Mouse (Mus musculus): ENCODE data around the gene Med16.
"Not testable (repeated sequence)": the region's sequence is repeated elsewhere in the genome, so short reads cannot be mapped to it uniquely, and the experiment has no call there.

Med16 gene

DNA sequence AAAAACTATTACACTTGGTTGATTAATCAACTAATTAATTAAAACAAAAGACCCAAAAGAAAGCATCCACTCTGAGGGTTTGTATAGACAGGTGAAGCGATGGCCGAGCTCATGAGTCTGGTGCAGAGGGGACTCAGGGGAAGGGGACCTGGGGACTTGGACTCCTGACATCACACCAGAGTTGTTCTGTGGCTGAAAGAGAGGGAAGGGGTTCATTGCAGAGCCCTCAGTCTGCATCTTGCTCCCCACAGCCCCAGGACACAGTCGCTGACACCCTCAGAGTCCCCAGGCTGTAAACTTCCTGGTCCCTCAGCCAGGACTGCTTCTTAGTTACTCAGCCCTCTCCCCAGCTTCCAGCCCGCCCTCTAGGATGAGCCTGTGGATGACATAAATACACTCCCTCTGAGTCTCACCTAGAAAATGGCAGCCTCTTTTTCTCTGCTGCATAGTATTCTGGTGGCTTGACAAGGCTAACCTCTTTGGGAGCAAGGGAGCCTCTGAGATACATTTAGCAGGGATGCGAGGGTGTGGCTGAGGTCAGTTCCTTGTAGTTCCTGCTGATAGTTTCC, 8.9 kb upstream of the Med16 start:
- no peak for DNase-seq (ENCODE audit: low spot score)

DNA sequence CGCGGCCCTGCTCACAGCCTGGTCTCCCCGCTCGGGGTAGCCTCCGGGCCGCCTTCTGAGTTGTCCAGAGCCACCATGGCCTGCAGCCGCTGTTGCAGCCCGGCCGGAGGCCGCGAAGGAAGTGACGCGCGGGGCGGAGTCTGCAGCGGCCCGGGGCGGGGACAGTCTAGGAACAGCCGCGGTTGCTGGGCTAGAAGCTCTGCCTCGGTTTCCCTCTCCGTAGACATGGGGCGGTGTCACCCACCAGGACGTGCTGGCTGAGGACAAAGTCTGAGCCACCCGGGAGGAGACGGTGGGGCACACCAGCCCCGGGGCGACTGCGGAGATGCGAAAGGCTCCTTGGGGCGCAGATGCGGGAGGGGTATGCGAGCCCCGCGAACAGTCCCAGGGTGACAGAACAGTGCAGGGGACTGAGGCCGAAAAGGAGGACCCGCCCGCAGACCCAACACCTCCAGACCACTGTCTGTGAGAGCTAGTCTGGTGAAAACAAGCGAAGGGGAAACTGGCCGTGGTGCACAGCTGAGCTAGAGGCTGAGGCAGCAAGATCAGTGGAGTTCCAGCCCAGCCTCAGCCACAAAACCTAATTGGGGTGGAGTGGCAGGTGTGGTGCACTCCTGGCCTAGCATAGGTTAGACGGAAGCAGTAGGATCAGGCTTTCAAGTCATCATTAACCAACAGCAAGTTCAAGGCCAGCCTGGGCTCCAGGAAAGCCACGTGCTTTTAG, 8.2 kb upstream of the Med16 start, which contains the start of gene Kiss1r:
TSS of gene Kiss1r (plus strand) at position 164 of the 724 bp plus-strand sequence.
- peak; percentile 65 for DNase-seq (ENCODE audit: low spot score)

DNA sequence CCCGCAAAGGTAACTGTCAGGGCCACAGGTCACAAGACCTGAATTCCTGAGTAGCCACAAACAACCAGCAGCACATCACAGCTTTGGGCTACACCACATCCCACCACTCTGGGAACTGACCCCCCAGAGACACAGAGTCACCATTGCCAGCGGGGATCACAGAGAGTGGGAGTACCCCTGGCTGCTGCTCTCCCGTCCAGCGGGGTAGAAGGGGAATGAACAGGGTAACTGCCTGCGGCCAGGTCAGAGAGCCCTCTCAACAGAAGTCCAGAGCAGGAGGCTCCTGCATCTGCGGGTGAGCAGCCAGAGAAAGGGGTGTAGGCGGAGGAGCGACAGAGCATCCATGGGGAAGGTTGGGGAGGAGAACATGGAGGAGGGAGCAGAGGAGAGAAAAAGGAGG, 7.4 kb upstream of the Med16 start:
- DNase-seq (ENCODE audit: low spot score) = no peak

DNA sequence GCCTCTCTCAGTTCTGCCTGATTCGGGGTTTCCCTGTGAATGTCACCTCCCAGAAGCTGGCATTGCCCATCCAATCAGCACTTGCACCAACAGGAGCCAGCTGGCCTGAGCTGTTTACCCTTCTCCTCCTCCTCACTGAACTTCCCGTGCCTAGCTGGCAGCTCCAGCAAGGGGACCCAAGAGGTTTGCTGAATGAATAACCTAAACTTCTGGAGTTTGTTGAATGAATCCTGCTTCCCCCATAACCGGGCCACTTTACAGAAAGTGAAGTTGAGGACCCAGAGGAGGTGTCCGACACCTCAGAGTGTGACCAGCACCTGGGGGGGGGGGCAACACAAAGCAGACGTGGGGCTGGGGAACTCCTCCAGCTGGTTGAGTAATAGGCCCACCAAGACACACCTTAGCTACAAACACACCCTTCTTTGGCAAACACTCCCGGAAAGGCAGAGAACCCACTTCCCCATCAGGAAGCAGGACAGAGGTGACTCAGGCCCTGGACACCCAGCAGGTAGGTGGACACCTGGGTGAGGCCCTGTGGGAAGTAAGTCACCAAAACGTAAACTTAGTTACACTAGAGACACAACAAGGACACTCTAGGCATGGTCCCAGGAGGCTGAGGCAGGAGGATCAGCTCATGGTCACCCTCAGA, 6.3 kb upstream of the Med16 start:
- no peak for DNase-seq (ENCODE audit: low spot score)

DNA sequence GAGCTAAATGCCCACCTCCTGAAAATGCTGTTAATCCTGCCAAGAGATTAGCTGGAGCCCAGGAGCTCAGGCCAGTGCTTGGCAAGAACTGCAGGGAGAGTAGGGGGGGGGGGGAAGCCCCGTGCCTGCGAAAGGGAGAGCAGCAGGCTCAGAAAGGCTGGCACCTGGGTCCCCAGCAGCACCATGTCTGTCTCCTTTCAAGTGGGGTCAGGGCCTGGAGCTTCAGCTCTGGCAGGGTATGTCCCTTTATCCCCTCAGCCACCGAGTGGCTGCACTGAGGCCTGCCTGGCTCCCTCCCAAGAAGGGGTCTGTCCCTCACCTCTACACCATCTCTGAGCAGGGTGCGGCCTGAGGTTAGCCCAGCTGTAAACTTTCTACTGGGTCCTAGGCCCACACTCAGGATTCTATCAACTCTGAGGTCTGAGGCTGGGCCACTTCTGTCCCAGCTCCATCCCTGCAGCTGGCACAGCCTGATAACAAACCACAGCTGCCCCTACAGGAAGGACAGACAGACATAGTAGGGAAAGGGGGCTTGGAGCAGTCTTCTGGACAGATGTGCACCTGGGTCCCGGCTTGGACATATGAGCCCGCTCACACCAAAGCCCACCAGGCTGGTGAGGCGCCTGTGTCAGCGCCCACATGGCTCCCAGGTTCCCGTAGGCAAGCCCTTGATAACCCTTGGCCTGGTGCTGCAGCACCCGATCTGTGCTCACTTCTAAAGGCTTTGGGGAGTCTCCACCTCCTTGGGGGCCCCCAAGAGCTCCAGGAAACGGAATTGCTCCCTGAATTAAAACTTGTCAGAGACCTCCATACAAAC, 5.6 kb upstream of the Med16 start:
- no peak for DNase-seq (ENCODE audit: low spot score)

DNA sequence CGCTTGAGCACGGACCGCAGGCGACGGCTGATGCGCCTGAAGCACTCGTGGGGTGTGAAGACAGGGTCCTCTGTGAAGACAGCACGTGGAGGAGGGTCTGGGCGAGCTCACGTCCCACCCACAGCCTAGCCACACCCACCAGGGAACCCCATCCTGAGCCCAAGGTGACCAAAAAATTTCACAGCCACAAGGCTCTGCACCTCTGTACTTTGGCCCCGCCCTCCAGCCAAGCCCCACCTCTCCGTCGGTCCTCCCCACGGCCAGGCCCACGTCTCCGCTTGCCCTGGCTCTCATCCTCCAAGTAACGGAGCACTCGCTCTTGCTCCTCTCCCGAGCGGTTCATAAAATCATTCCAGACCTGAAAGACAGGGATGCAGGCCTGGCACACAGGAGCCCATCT, 3.7 kb upstream of the Med16 start:
- DNase-seq (ENCODE audit: low spot score) = no peak

DNA sequence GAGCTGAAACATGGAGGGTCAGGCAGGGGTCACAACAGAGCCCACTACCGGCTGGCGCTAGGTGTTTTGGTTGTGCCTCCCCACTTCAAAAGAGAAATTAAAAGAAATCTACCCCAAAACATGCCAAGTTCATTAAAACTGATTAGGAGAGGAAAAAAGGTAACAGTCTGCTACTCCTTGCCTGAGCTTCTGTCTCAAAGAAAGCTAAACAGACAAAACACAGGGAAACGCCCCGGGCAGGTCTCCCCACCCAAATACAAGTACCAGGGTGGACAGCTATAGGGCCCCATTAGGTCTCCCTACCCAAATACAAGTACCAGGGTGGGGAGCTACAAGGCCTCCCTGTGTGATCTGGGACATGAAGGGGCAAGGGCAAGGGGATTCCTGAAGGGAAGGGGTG, 1.8 kb upstream of the Med16 start, which contains the start of gene Gm26602:
TSS of gene Gm26602 (plus strand) at position 301 of the 400 bp plus-strand sequence.
- DNase-seq (ENCODE audit: low spot score) = no peak

DNA sequence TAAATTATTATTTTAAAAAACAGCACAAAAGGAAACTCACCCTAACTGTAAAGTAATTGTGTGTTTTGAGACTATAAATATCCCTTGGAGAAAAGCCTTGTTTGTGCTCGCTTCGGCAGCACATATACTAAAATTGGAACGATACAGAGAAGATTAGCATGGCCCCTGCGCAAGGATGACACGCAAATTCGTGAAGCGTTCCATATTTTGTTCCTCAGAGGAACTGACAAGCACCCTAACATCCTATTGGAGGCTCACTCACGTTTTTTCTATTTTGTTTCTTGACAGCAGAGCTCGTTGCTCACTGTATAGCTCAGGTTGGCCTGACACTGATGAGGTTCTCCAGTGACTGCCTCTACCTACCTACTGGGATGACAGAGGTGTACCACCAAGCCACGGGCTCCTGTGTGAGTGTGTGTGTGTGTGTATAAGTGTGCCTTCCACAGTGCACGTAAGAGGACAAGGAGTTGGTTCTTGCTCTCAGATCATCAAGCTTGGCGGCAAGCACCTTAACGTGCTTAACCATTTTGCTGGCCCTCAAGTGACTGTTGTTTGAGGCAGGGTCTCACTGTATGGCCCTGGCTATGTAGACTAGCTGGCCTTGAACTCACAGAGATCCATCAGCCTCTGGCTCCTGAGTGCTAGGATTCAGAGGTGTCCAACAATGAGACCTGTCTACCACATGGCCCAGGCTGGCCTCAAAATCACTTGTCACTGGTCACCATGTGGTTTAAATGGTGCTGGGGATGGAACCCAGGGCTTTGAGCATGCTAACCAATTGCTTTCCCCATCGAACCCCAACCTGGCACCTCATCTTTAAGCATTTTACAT, 584 bp upstream of the Med16 start:
- peak; percentile 79 for DNase-seq (ENCODE audit: low spot score)

DNA sequence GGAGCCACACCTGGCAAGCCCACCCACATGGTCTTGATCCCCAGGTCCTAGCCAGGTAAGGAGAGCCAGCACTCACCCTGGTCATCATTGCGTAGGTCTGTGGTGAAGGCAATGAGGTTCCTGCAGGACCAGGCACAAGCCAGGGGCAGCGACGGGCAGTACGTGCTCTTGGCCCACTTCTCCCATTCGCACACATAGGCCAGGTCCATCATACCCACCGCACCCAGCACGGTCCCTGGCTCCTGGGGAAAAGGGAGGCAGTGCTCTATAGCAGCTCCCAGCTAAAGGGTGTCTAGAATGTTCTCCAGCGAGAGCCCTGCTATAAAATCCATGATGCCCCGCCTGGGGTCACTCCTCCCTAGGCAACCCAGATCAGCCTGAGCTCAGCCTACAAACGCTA, 1.3 kb downstream of the Med16 start:
- no peak for DNase-seq (ENCODE audit: low spot score)

DNA sequence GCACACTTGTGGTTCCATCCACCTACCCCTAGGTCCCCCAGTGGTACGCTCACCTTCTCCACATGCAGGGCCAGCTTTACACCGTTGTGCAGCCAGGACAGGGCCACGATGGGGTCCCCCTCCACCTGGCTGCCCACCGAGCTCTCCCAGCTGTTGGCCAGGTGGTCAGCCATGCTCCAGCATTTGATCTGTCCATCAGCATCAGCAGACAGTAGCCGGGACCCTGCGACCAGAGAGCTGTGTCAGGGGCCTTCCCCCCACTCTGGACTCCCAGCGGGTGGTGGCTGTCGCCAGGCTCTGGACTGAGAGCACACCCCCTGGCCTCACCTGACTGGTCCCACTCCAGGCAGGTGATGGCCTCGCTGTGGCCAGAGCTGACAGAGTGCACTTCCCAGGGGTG, 2.0 kb downstream of the Med16 start:
- DNase-seq (ENCODE audit: low spot score) = no peak

DNA sequence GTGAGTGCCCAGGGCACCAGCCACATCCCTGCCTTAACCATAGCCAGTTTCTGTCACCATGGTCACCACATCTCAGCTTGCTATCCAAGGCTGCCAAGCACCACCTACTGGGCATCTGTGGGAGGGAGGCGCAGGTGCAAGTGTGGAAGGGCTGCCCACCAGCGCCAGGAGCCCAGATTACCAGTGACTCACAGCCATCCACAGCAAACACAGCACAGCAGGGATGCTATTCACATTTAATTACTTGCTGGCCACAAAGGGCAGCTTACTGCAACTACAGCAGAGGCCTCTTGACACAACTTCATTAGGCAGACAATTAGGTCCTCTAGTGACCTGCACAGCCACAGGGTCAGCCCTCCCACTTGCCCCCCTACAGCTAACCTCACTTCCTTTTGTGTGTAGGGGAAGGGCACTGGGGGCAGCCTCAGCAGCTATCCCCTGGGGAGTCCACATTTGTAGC, 7.7 kb downstream of the Med16 start:
- peak; percentile 73 for DNase-seq (ENCODE audit: low spot score)

DNA sequence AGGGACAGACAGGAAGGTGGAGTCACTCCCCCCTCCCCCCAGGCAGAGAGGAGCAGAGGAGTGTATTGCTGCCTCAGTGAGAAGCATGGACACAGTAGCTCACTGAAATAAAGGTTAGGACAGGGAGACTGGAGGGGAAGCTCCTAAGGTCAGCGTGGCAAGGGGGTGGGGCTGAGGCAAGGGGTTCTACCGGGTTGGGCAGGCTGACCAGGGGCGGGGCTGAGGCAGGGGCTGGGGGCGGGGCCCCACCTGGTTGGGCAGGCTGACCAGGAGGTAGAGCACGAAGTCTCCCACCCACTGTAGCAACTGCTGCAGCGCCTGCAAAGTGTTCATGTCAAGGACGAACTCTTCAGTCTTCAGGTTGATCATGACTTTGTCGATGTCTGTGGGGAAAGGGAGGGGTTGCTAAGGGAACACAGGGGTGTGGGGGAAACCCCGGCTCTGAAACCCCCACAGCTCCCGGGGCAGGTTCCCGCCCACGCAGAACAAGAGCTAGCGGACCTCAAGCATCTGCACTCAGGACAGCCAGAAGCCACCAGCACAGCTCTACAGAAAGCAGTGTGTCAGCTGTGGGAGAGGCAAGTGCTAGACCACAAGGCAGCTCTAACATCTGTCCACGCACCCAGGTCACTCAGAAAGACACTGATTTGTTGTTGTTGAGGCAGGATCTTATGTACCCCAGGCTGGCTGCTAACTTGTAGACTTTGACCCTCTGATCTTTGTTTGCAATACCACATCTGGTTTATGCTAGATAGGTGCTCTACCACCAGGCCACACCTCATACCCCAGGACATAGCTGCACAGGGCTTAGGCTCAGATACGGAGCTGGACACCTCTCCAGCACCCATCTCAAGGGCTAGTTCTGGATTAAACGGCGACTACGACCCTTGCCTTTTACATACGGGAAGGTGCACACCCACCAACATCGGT, 11.1 kb downstream of the Med16 start:
- no peak for DNase-seq (ENCODE audit: low spot score)

DNA sequence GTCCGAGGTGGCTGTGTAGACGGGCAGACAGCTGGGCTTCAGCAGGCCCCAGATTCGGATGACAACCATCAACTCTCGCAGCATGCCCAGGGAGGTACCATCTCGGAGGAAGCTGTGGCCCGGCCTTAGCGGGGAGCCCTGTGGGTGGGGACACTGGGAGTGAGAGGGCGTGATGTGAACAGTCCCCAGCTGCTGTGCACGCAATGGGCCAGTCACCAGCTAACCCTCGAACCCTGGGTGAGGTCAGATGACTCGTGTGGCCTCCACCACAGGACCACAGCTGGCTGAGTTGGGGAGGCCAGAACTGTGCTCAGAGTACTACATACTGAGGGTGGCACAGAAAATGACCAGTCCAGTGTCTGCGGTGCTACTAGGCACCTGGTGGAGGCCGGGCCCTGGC, 11.9 kb downstream of the Med16 start:
- DNase-seq (ENCODE audit: low spot score) = no peak

DNA sequence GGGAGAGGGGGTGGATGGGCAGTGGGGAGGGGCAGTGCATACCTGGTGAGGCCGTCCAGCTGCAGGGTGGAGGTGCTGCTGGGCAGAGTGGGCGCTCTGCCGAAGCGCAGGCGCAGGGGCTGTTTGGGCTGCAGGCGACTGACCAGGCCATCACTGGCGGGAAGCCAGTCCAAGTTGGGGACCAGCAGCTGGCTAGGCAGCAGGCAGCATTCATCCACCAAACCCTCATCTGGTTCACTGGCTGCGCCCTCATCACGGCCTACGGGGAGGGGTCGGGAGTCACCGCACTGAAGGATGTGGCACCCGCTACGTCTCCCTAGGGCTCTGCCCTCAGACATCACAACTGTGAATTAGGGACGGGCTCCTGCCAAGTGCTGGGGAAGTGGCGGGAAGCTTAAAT, 12.4 kb downstream of the Med16 start:
- DNase-seq (ENCODE audit: low spot score) = no peak

DNA sequence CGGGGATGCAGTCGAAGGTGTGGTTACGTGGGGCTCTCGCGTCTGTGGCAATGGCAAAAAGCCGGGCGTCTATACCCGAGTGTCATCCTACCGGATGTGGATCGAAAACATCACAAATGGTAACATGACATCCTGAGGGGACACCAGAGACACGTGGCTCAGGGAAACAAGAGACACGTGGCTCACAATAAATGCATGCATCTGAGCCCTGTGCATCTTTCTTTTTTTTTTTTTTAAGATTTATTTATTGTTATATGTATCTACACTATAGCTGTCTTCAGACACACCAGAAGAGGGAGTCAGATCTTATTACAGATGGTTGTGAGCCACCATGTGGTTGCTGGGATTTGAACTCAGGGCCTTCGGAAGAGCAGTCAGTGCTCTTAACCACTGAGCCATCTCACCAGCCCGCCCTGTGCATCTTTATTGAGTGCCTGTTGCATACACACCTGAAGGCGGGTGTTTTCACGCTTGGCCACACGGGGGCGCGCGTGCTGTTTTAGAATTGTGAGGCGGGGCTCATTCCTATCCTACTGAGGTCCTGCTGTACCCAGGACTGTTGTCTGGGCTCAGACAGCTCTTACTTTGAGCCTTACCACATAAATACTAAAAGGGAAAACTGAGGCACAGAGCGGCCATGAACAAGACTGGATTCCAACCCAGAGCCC, 16.1 kb downstream of the Med16 start:
- DNase-seq (ENCODE audit: low spot score) = peak; percentile 70

DNA sequence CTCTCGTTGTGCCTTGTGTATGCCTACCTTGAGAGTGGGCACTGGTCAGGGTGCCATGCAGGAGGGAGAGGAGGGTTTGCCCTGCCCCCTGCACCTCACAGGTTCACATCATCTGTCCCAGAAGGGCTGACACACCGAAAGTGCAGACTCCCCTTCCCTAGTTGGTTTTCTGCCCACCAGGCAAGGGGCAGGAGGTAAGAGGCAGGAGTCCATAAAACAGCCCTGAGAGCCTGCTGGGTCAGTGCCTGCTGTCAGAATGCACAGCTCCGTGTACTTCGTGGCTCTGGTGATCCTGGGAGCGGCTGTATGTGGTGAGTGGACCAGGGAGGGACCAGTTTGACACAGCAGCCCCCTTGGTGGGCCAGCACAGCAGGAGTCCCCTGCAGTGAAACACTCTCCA, 18.1 kb downstream of the Med16 start, which contains the start of gene Cfd:
TSS of gene Cfd (plus strand) at position 184 of the 400 bp plus-strand sequence.
- DNase-seq (ENCODE audit: low spot score) = no peak

DNA sequence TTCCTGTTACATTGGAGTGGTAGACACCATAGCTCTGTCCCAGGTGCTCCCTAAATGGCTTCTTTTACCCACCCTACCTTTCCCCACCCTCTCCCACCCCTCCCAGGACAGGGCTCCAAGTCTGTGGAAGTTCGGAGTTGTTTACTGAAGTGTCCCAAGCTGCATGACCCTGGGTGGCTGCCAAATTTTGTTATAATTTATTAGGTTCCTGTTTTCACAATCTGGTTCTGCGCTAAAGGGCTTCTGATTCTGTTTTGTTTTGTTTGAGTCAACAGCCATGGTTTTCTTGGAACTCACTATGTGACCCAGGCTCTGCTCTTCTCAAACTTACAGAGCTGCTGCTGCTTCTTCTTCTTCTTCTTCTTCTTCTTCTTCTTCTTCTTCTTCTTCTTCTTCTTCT, 19.3 kb downstream of the Med16 start:
- no peak for DNase-seq (ENCODE audit: low spot score)

DNA sequence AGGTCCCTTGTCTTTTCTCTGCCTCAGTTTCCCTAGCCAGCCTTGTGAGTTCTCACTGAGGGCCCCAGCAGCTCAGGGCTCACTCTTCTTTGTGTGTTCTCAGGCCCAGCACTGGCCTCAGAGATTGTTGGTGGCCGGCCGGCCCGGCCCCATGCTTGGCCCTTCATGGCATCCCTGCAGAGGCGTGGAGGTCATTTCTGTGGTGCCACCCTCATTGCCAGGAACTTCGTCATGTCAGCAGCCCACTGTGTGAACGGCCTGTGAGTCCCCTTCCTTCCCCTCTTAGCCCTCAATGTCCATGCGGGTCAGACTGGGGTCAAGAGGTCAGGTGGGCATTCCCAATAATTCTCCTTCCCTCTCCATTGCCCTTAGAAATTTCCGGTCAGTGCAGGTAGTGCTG, 22.1 kb downstream of the Med16 start:
- no peak for DNase-seq (ENCODE audit: low spot score)

DNA sequence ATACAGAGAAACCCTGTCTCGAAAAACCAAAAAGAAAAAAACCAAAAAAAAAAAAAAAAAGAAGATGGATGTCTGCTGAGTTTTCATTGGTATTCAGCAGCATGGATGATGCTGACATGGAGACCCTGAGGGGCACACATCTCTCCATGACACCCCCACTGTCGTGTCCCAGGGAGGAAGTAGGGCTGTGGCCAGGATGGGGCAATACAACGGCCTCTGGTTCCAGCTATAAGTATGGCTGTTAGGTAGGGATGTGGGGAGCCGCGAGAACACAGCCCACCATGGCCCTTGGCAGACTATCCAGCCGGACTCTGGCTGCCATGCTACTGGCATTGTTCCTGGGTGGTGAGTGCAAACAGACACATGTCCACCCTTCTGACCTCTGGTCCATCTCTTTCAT, 22.7 kb downstream of the Med16 start, which contains the start of gene Elane:
TSS of gene Elane (plus strand) at position 194 of the 400 bp plus-strand sequence.
- DNase-seq (ENCODE audit: low spot score) = no peak

DNA sequence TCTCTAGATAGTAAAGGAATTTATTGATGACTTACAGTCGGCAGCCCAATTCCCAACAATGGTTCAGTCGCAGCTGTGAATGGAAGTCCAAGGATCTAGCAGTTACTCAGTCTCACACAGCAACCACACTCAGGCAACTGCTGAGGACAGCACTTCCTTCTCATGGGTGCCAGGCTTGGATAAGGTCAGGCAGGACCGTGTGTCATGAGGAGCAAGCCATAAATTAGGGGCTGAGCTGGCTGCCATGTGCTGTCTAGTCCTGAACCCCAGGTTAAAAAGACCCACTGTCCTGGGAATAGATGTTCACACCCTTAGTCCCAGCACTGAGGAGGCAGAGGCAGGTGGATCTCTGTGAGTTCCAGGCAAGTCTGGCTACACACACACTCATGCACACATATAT, 23.8 kb downstream of the Med16 start:
- DNase-seq (ENCODE audit: low spot score) = not testable (repeated sequence)

Data from left cerebral cortex, adult 11 months (tissue).